Mouse (Mus musculus) frontal cortex, postnatal 14 days (tissue): ENCODE data around the gene Ociad2.
A peak's percentile ranks its signal among the peaks of the same experiment; 100 is the strongest.
"Not testable (repeated sequence)": the region's sequence is repeated elsewhere in the genome, so short reads cannot be mapped to it uniquely, and the experiment has no call there.

Experiments used
- DNase-seq, 2 experiments: peaks; one replicate each; pipeline ENCODE4 v3.0.0; 2022; ENCODE audit warnings: low spot score in 2 of 2

The Ociad2 gene

GRCm38 (mm10) chr5:73353978-73354377 lies 13.2 kb upstream of the Ociad2 start:
- DNase-seq = no peak

GRCm38 (mm10) chr5:73353519-73353918 lies 12.7 kb upstream of the Ociad2 start:
- DNase-seq = no peak

- no peak for DNase-seq
Measured at GRCm38 (mm10) chr5:73351796-73352195, 11.0 kb upstream of the Ociad2 start.

GRCm38 (mm10) chr5:73349514-73349913 lies 8.7 kb upstream of the Ociad2 start:
- DNase-seq = no peak

GRCm38 (mm10) chr5:73345254-73345653 lies 4.4 kb upstream of the Ociad2 start:
- no peak for DNase-seq

- DNase-seq = peak; percentile 75 to 80
Measured at GRCm38 (mm10) chr5:73344310-73344709, 3.5 kb upstream of the Ociad2 start.

GRCm38 (mm10) chr5:73342701-73343355 lies 2.0 kb upstream of the Ociad2 start:
- no peak for DNase-seq

- DNase-seq = no peak
Measured at GRCm38 (mm10) chr5:73339779-73340722, 777 bp downstream of the Ociad2 start.

GRCm38 (mm10) chr5:73338832-73339163 lies 2.0 kb downstream of the Ociad2 start:
- DNase-seq = no peak

GRCm38 (mm10) chr5:73337961-73338831 lies 2.6 kb downstream of the Ociad2 start:
- DNase-seq = peak; percentile 35 to 42

- no peak for DNase-seq
Measured at GRCm38 (mm10) chr5:73336448-73336847, 4.4 kb downstream of the Ociad2 start.

- no peak for DNase-seq
Measured at GRCm38 (mm10) chr5:73331002-73331401, 9.8 kb downstream of the Ociad2 start.

- DNase-seq = no peak
Measured at GRCm38 (mm10) chr5:73324526-73325170, 16.2 kb downstream of the Ociad2 start.

- DNase-seq = no peak
Measured at GRCm38 (mm10) chr5:73323602-73324001, 17.2 kb downstream of the Ociad2 start.

GRCm38 (mm10) chr5:73322684-73323083 lies 18.1 kb downstream of the Ociad2 start:
- not testable (repeated sequence) for DNase-seq

- DNase-seq = no peak
Measured at GRCm38 (mm10) chr5:73319306-73319705, 21.5 kb downstream of the Ociad2 start.

- DNase-seq = no peak
Measured at GRCm38 (mm10) chr5:73314654-73315053, 26.2 kb downstream of the Ociad2 start.

- DNase-seq = no peak
Measured at GRCm38 (mm10) chr5:73313591-73313990, 27.2 kb downstream of the Ociad2 start.

GRCm38 (mm10) chr5:73311458-73311857 lies 29.4 kb downstream of the Ociad2 start:
- DNase-seq = no peak

- no peak for DNase-seq
Measured at GRCm38 (mm10) chr5:73310401-73310800, 30.4 kb downstream of the Ociad2 start.

- DNase-seq = no peak
Measured at GRCm38 (mm10) chr5:73309496-73309895, 31.3 kb downstream of the Ociad2 start.

GRCm38 (mm10) chr5:73307297-73307696 lies 33.5 kb downstream of the Ociad2 start:
- no peak for DNase-seq
